Mouse (Mus musculus) urinary bladder, postnatal 25 days (tissue): ENCODE data around the gene C330007P06Rik.
"Not testable (repeated sequence)": the region's sequence is repeated elsewhere in the genome, so short reads cannot be mapped to it uniquely, and the experiment has no call there.

Experiments used
- DNase-seq: peaks from one replicate; pipeline ENCODE4 v3.0.0; 2022; ENCODE audit warnings: low spot score

The C330007P06Rik gene

DNA sequence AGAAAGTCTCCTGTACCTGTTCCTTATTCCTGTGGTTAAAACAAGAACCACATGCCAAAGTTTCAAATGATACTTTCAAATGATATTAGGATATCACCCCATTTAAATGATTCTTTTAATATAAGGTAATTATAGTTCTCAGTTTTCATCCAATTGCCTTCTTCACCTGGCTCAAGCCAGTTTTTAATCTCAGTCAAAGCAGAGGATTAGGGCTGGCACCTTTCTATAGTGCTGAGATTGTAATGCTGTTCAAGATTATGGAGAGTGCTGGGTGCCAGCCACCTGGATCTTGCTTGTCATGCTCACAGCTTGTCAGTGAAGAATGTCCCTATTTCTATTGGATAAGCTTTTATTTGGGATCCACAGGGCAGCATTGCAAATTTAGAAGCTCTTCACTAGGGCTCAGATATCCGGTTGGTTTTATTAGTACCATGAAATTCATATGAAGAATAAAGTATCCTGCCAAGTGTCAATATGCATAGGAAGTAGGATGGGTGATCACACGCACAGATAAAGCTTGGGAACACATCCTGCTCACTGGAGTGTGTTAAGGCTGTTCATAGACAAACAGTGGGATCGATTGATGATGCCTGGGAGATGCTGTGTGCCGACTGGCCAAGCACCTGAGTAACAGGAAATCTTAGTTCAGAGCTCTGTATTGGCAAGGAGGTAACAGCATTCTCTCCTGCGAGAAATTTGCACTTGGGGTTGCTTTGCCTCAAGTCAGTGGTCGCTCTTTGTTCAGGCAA is 74.6 kb downstream of the C330007P06Rik start:
- DNase-seq: no peak

GRCm38 (mm10) chrX:36796734-36797133 is 77.2 kb downstream of the C330007P06Rik start:
- not testable (repeated sequence) for DNase-seq

DNA sequence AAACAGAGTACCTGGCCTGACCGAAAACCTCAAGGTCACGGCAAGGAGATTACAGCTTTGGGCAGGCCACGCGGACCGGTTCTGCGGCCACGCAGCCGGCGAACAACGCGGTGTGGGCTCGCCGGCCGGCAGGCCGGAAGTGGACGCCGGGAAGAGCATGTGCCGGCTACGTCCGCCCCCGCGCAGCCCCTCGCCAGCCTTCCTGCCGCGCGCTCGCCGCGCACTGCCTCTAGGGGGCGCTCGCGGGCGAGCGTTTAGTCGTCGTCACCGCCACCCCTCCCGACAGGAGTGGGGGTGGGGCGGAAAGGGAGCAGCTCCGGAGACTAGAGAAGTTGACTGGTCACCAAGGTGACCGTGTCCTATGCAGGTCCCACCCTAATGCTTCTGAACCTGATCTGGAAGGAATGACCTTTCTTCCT is 77.7 kb downstream of the C330007P06Rik start:
- DNase-seq: peak; percentile 76

- DNase-seq: peak; percentile 66
These were observed 78.3 kb downstream of the C330007P06Rik start, which contains the start of gene Slc25a5 for GRCm38 (mm10) chrX:36795424-36796162. Slc25a5 (plus strand) TSS chrX:36795651.

- no peak for DNase-seq
These were observed 79.3 kb downstream of the C330007P06Rik start for GRCm38 (mm10) chrX:36794571-36794970.

DNA sequence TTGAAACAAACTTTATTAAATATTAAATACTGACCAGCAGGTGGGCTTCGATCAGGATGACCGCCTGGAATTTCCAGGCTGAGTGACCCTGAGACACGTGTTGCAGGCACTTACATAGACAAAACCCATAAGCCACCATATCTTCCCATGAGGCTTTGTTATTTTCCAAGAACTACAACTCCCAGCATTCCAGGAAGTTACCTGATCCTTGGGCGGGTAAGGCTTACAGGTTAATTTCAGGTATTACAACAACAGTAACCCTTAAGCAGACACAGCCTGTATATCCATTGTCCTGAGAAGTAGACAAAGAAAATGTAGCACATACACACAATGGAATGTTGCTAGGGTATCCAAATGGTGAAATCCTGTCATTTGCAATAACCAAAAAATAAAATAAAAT is 84.6 kb downstream of the C330007P06Rik start:
- DNase-seq: no peak

GRCm38 (mm10) chrX:36777694-36778093 is 96.2 kb downstream of the C330007P06Rik start:
- no peak for DNase-seq

GRCm38 (mm10) chrX:36775520-36775919 is 98.4 kb downstream of the C330007P06Rik start:
- DNase-seq: no peak
